Mouse (Mus musculus): ENCODE results near the gene Gsg1. TPM values are rescaled to one million over a fixed set of nuclear protein-coding genes. Genes with fewer than 3 reads are reported as not detected.

The Gsg1 gene
- total RNA-seq, 4 experiments from 2014 or later: 0.82 TPM; not detected in 3

DNA sequence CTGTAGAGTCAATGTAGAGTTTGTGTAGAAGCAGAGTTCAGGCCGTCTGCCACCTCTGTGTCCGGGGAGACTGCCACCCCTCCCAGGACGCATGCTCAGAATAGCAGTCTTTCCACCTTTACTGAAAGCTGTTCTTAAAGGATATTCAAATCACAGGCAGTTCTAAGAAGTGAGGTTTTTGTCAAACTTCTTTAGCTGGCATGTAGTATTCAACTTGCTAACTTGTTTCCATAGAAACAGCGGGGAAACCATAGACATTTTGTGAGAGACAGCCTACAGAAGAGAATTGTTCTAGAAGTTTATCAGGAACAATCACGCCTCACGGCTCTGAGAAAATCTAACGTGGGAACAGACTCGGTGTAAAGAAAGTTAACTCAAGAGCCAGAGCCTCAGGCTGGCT is 47.2 kb downstream of the Gsg1 start:
- DNase-seq (ENCODE audit: low spot score in 2 of 2): no peak

DNA sequence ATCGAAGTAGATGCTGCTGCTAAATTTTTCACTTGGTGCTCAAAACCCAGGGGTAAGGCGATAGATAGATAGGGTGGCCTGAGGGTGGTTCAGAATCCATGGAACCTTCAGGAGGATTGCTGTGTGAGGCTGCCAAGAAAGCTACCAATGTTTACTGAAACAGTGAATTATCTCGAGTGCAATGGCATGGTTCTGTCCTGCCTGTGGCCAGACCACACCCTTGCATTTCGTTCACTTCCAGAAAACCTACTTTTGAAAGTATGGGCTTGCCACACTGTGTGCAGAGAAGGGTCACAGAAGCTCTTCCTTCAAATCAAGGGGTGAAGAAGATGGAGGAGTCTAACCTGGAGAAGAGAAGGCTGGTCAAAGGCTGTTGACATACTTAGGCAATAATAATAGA is 48.3 kb downstream of the Gsg1 start:
- no peak for DNase-seq (ENCODE audit: low spot score in 2 of 2)

DNA sequence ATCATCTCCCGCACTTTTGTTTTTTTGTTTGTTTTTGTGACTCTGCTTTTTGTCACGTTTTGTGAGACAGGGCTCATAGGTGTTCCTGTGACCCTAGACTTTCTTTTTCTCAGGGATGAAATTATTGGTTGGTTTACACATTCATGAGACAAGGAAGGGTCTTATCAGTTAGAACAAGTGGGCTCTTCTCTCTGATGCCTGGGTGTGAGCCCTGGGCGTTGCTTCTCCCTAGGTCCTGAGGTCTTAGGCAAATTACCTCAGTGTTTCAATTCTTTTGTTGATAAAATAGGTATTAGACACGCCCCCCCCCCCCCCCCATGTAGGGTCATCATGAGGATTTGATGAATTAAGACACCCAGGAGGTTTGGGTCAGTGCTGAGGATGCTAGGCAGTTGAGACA is 49.3 kb downstream of the Gsg1 start:
- DNase-seq (ENCODE audit: low spot score in 2 of 2): no peak

DNA sequence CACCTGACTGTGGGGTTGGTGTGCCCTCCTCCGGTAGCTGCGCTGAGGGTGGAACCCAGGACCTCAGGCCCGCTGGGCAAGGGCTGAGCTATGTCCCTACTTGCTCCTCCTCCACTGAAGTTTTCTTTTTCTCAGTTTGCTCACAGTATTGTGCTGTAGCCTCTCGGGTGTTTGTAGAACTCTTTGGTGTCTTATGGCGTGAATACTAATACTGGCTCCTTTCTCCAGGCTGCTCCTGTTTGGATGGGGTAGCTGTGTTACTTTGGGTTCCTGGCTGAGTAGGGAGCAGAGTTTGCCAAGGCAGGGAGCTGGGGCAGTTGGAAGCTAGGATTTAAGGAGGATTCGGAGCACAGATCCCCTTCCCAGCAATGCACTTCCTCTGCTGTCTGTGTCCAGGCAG is 50.4 kb downstream of the Gsg1 start:
- peak; percentile 22 to 54 for DNase-seq (ENCODE audit: low spot score in 2 of 2)

DNA sequence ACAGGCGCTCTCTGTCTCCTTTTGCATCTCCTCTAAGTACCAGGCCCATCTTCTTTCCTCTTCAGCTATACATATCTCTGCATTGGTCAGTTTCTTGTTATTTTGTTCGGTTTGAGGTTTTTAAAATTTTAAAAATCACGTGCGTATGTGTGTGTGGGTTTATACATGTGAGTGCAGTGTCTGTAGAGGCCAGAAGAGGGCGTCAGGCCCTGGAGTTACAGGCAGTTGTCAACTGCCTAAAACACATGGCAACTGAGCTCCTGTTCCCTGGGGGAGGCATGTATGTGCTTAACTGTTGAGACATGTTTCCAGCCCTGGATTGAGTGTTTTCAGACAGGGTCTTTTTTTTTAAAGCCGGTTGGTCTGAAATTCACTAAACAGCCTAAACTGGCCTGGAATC is 51.5 kb downstream of the Gsg1 start:
- no peak for DNase-seq (ENCODE audit: low spot score in 2 of 2)

DNA sequence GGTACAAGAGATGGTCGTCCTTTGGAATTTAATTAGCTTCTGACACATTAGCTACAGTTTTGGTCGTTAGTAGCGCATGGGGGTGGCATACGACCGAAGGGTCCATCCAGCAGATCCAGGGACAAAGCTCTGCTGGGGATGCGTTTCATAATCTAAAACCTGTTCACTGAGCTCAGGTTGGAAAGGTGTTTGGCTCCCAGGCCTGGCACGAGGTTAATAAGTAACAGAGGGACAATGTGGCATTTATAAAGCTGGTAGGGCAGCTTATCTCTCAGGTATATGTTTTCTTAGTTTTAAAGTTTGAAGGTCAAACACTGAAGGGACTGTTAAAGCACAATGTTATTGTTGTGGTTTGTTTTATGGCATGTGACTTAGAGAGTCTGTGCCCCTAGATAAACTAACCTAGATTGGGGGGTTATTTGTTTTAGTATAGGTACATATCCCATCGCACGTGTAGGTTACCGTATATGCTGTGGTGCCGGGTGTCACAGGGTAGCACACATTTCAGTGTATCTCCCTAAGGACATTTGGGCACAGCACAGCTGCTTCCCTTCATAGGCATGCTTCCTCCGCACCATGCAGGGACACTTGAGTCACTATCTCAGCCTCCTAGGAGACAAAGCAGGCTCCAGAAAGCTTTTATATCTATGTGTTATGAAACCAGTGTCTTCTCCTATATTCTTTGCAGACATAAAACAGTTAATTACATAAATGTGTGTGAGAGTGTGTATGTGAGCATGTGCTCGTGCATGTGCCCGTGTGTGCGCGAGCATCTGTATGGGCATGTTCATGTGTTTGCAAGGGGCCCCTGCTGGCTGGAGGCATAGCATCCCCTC is 53.8 kb downstream of the Gsg1 start:
- DNase-seq (ENCODE audit: low spot score in 2 of 2): peak; percentile 30 to 38

DNA sequence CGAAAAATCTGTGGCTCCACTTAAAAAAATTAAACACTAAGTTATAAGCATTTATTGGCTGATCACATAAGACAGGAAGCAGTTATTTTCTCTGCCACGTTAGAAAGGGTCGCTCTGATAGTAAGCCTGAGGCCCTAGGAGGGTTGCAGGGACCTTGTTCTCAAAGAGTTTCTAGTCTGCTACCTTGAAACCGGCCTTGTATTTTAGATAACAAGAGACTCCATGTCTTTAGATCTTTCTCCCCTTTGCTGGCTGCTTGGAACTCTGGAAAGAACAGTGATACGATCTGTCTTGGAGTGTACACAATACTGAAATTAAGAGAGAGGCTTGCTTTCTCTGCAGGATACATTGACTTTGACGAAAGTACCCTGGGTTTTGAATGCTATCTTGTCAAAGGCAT is 55.4 kb downstream of the Gsg1 start:
- DNase-seq (ENCODE audit: low spot score in 2 of 2): no peak

DNA sequence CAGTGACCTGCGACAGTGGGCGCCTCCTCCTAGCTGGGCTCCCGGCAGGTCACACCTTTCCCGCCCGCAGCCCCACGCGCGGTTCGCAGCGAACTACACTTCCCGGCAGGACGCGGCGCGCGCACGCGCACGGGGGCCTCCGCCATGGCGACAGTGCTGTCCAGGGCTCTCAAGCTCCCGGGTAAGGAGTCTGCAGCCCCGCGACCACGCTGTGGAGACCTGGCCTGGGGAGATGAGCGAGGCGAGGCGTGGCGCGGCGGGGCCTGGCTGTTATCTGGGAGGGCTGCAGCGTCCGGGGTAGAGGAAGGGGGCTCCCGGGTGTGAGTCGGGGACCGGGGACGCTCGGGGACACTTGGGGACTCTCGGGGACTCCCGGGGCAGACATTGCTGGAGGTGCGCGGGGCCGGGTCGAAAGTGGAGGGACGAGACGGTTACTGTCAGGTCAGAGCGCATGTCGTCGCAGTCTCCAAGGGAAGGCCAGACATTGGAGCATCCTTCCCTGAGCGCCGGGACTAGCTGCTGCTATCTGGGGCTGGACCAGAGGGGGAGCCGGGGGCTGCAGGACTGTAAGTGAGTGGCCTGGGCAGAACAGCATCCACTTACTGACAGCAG is 56.1 kb downstream of the Gsg1 start, which contains the start of the genes Fam234b and Hebp1:
TSS of gene Fam234b (plus strand) at position 57 of the 612 bp plus-strand sequence.
TSS of gene Hebp1 (minus strand) at position 102 of the 612 bp plus-strand sequence.
- peak; percentile 73 to 81 for DNase-seq (ENCODE audit: low spot score in 2 of 2)

DNA sequence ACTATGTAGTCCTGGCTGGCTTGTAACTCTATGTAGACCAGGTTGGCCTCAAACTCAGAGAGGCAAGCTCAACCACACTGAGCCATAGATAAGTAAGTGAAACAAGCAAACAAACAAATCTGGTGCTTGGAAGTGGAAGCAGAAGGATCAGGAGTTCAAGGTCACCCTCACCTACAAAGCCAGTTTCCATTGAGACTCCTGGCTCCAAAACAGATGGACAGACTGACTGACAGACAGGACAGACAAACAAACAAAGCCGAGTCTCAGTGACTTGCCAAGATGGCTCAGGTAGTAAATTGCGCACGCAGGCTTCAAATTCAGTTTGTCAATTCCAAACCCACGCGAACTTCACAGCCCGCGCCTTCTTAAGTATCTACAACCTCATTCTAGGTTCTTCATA is 56.7 kb downstream of the Gsg1 start:
- DNase-seq (ENCODE audit: low spot score in 2 of 2): peak in 1 of 2 experiments; percentile 19

DNA sequence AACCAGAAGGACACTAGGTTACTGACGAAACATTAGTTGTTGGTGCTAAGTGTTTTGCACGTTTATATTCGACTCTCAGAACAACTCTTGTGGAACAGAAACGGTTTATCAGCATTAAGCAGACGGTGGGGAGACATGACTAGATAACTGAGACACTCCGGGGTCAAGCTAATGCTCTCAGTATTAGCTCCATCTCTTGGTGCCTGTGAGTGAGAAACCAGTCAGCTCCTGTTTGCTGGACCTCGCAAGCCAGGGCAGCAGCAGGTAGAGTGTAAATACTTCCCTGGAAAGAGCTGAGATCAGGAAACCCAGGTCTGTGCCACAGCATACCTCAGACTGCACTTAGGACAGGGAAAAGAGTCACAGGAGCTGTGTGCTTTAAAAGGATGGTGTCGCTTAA is 57.4 kb downstream of the Gsg1 start:
- no peak for DNase-seq (ENCODE audit: low spot score in 2 of 2)

DNA sequence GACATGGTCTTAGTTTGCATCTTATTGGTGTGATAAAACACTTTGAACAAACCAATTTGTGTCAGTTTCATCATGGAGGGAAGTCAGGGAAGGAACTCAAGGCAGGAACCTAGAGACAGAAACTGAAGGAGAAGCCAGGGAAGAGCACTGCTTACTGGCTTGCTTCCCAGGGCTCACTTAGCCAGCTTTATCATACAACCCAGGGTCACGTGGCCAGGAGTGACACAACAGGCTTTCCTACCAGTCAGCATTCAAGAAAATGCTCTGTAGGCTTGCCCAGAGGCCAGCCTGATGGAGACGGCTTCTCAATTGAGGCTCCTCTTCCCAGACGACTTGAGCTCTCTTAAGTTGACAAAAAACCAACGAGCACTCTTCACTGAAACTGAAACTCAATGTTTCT is 59.2 kb downstream of the Gsg1 start:
- no peak for DNase-seq (ENCODE audit: low spot score in 2 of 2)

DNA sequence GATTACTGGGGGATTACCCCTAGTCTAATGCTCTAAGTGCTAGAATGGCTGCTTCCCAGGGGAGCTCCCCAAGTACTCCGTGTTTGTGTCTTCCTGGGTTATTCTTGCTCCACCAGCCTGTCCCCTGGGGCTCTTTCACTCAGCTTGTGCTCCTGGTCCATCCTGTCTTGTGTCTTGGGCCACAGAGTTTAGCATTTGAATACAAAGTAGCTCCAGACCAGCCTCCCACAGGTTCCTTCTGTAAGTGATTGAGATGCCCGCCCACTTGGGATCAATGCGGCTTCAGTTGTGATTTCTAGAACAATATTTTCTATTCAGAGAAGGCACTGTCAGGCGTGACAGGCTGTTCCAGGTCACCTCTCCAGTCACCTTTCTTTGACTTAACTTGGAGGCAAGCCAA is 60.4 kb downstream of the Gsg1 start:
- no peak for DNase-seq (ENCODE audit: low spot score in 2 of 2)

DNA sequence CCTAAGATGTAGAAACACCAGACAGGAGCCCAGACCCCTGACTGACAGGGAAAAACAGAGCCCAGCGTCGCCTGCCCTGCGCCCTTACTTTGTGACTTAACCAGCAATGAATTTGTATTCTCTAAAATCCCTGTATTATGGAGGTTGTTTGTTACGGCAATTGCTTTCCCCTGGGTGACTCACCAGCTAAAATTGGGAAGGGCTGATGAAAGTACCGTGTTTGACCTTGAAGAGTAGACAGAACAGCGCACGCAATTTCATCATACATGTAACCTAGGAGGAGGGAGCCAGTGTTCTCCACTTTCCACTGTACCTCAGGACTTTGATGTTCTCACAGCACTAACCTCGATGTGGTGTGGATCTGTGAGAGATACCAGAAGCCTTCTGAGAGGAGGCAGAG is 61.2 kb downstream of the Gsg1 start:
- DNase-seq (ENCODE audit: low spot score in 2 of 2): no peak

DNA sequence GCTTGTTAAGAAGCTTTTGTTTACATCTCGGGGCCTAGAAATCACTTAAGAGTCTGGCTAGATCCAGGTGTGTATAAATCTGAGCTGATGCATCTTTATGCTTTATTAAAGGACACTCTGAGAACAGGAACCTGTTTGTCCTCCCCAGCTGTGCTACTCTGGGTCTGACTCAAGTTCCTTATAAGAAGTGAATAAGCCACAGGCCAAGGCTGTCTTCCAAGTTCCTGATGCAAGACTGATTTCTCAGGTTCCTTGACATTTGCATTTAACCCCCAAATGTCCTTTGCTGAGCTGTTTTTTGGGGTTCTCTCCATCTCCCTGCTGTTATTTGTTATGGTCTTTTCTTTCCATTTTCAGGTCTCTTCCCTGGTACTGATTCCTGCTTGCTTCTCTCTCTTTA is 62.2 kb downstream of the Gsg1 start:
- no peak for DNase-seq (ENCODE audit: low spot score in 2 of 2)

DNA sequence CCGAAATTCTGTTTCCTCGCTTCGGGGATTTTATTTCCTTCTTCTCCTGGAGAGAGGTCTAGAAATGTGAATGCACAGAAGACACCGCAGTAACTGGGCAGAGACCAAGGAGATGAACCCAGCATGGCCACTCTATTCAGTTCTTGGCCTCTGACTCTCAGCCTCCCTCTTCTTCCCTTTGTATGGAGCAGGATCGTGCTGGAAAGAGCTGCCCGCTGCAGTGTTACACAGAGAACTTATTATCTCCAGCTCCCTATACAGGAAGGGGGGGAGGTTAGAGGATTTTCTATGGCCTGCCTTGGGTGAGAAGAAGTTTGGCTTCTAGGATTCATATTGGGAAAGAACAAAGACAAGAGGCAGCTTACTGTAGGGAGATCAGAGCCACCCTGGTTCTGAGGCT is 64.0 kb downstream of the Gsg1 start:
- DNase-seq (ENCODE audit: low spot score in 2 of 2): no peak

DNA sequence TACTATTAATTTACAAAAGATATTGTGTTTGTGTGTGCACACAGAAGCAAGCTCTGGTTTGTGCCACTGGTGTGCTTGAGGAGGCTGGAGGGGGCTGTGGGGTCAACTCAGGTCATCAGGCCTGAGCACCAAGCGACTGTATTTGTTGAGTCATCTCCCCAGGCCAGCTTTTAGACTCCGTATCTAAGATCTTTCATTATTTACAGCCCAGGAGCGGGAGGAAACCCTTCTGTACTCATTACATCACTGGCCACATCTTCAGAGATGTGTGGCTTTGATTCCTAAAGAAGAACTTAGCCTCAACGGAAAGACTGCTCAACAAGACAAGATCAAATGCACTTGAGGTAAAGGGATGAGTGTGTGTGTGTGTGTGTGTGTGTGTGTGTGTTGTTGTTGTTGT is 65.5 kb downstream of the Gsg1 start:
- DNase-seq (ENCODE audit: low spot score in 2 of 2): no peak

Other genes starting within 250 kb of the Gsg1 start
- gene Ddx47, start 242.7 kb downstream of the Gsg1 start, total RNA-seq (2022): 10 to 100 TPM; 58.5 to 71.2 (median 60.2) TPM
- under 1 TPM in 1 of 4 experiments, not detected in 3; 0.21 TPM for gene Gprc5a, start 188.7 kb downstream of the Gsg1 start, total RNA-seq (2022)
- under 1 TPM in 2 of 4 experiments, not detected in 2; 0.25 to 0.47 TPM for gene Gprc5d, start 136.1 kb downstream of the Gsg1 start, total RNA-seq (2022)
- gene Fam234b, start 56.4 kb downstream of the Gsg1 start, total RNA-seq (2022): 100 to 1,000 TPM; 137 to 162 (median 153) TPM
- 10 to 100 TPM; 69.4 to 91.3 (median 78.1) TPM for gene Hebp1, start 56.3 kb downstream of the Gsg1 start, total RNA-seq (2022)
- under 1 TPM in 1 of 4 experiments, not detected in 3; 0.25 TPM for gene Pbp2, start 56.1 kb upstream of the Gsg1 start, total RNA-seq (2022)
- gene Emp1, start 108.2 kb upstream of the Gsg1 start, total RNA-seq (2022): 1 to 10 TPM; 2.1 to 3.5 (median 2.8) TPM